Mouse (Mus musculus) kidney, embryonic 14.5 days (tissue): ENCODE data around the gene Pten. TPM values are rescaled to one million over a fixed set of nuclear protein-coding genes. Genes with fewer than 3 reads are reported as not detected.

Experiments
- ATAC-seq: fragments of 200-750 bp; cut with Nextera tagmentation; 2 replicates; pipeline ENCODE4 v1.8.0; 2017; ENCODE audit warnings: moderate number of reproducible peaks, mild to moderate bottlenecking, moderate TSS enrichment, moderate library complexity; ENCODE audit not compliant: low FRiP score, low TSS enrichment
- H3K27ac ChIP-seq: fragments of 300-500 bp; sonication (generic); 2 replicates; pipeline ENCODE4 v1.5.1; 2014; ENCODE audit warnings: low read depth, mild to moderate bottlenecking, low read length, moderate library complexity, mixed read lengths
- H3K27me3 ChIP-seq: fragments of 300-500 bp; sonication (generic); 2 replicates; pipeline ENCODE4 v1.6.1; 2014; ENCODE audit warnings: mild to moderate bottlenecking, low read length; ENCODE audit not compliant: control insufficient read depth, insufficient read depth
- H3K36me3 ChIP-seq: fragments of 300-500 bp; sonication (generic); 2 replicates; pipeline ENCODE4 v1.6.1; 2014; ENCODE audit warnings: low read length, mixed read lengths; ENCODE audit not compliant: control insufficient read depth, insufficient read depth
- H3K4me1 ChIP-seq: fragments of 300-500 bp; sonication (generic); 2 replicates; pipeline ENCODE4 v1.6.1; 2014; ENCODE audit warnings: low read length, mixed read lengths; ENCODE audit not compliant: control insufficient read depth, insufficient read depth
- H3K4me2 ChIP-seq: fragments of 300-500 bp; sonication (generic); replicated peaks from 2 replicates; pipeline ENCODE4 v1.6.1; 2014; ENCODE audit warnings: low read depth, mild to moderate bottlenecking, low read length
- H3K4me3 ChIP-seq: fragments of 300-500 bp; sonication (generic); 2 replicates; pipeline ENCODE4 v1.5.1; 2014; ENCODE audit warnings: mild to moderate bottlenecking, low read length
- H3K9ac ChIP-seq: fragments of 300-500 bp; sonication (generic); 2 replicates; pipeline ENCODE4 v1.6.1; 2014; ENCODE audit warnings: low read depth, mild to moderate bottlenecking, low read length, moderate library complexity
- H3K9me3 ChIP-seq: fragments of 300-500 bp; sonication (generic); 2 replicates; pipeline ENCODE4 v1.6.1; 2016; ENCODE audit warnings: low read length; ENCODE audit not compliant: control insufficient read depth
- WGBS: fragments of 180-500 bp; shearing (Covaris S2); extraction: QIAGEN DNeasy Blood & Tissue Kit; methylation state at CpG from one replicate; pipeline ENCODE4 v1.1.7; 2014; 5-methylcytosine and 5-hydroxymethylcytosine counted together
- polyA plus RNA-seq: library from polyadenylated mRNA; unstranded; fragments of >200 nt; fragmentation: Nextera tagmentation; extraction: Ambion mirVana; gene quantifications from 2 replicates; pipeline ENCODE4 v1.2.1, GENCODE M21; 2014

Pten gene
- polyA plus RNA-seq, 1 experiment from 2014 or later: 16.8 TPM

DNA sequence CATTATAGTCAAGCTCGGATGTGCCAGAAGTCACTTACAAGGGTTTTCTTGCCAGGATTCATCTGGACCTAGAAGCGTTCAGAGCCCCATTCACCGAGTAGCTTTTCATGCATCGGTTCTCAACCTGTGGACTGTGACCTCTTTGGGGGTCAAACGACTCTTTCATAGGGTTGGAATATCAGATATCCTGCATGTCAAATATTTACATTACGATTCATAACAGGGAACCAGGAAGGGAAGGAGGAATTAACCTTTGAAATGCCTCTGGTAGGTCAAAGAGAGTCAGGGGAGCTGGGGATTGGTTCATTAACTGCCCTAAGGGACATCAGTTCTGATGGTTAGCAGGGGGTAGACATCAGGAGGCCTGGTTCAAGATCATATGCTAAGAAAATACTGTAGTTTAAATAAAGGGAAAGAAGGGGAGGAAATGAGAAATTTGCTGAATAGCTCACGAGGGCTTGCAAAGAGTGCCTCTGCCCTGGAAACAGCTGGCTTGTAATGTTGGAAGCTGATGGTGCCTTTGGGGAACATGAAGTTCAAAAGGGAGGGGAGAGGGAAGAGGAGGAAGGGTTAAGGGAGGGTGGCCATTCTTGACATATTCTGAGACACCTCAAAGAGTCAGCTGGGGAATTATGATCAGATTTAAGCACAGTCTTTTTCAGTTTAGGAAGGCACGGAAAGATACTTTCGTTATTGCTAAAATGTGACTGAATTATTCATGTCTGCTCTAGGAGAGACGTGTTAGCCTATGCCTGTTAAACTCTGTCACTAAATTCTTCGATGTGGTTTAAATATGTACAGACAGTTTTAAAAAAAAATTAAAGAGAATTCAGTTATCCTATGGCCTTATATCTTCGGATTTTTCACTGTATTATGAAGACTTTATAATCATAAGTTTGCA lies 104.6 kb downstream of the Pten start:
- no peak overlapping the region for H3K4me3 ChIP-seq
- ATAC-seq: no peak
- WGBS: 44% methylated on average over 12 of the region's 12 CpGs
- no peak overlapping the region for H3K4me2 ChIP-seq
- no peaks in the 10 kb centered on the region for H3K27me3 ChIP-seq
- H3K9me3 ChIP-seq: no peaks in the 10 kb centered on the region
- no peaks in the 10 kb centered on the region for H3K36me3 ChIP-seq
- peaks cover 2% of the 10 kb centered on the region; the same call in 1 of the 2 replicates for H3K4me1 ChIP-seq
- H3K9ac ChIP-seq: no peak overlapping the region
- no peak overlapping the region for H3K27ac ChIP-seq

DNA sequence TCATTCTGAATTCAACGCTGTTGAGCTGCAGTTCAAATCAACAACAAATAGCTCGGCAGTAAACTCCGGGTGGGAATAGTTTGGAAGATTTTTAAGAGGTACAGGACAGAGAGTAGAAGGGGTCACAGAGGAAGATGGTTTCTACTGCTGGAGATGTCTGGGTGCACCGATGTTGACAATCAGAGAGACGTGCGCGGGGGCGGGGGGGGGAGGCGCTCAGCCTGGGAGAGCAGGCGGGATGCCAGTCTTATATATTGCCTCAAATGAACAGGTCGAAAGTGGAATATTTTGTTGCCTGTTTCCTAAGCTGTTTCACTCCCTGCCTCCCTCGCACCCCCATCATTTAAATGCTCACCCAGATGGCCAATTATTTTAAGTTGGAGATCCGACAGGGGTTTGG lies 109.5 kb downstream of the Pten start:
- Histone ChIP-seq H3K4me2 (peak overlapping the region; percentile 36), H3K27me3 (no peaks in the 10 kb centered on the region), H3K27ac (no peak overlapping the region), H3K36me3 (no peaks in the 10 kb centered on the region), H3K4me1 (peaks cover 4% of the 10 kb centered on the region; the same call in 1 of the 2 replicates), H3K4me3 (peak overlapping the region; percentile 1; the same call in 1 of the 2 replicates), H3K9ac (no peak overlapping the region), H3K9me3 (no peaks in the 10 kb centered on the region)
- no peak for ATAC-seq
- 14% methylated on average over 13 of the region's 13 CpGs for WGBS

DNA sequence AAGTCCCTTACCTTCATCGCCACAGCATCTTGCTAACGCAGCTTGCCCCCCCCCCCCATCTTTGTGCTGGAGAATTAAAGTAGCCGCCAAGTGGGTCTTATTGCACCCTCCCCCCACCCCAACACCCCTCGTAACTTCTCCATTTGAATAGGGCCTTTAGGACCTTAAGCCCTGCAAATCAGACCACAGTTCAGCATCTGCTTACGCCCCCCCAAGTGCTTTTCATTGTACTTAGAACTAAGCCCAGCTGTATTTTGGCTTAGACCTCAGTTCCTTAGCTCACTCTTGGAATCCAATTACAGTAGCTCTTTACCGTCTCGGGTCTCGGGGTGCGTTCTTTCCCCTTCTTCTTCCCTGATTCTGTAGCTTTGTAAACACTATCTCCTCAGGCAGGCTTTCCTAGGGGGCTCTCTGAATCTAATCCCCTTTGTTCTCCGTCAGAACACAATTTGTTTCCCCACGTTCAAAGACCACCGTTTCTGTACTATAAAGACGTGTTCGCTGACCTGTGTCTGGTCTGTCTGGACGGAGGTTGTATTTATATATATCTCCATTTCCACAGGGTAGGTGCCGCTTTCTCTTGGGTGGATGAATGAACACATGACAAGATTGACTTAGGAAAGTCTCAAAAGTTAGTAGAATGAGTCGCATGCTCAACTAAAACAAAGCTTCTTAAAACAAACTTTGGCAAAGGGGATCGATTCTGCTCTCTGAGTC lies 110.0 kb downstream of the Pten start:
- H3K36me3 ChIP-seq: no peaks in the 10 kb centered on the region
- WGBS: 10% methylated on average over 18 of the region's 18 CpGs
- no peak overlapping the region for H3K9ac ChIP-seq
- H3K4me2 ChIP-seq: peak overlapping the region; percentile 36
- H3K27ac ChIP-seq: no peak overlapping the region
- H3K27me3 ChIP-seq: no peaks in the 10 kb centered on the region
- H3K4me1 ChIP-seq: peaks cover 4% of the 10 kb centered on the region; the same call in 1 of the 2 replicates
- H3K4me3 ChIP-seq: peak overlapping the region; percentile 1; the same call in 1 of the 2 replicates
- H3K9me3 ChIP-seq: no peaks in the 10 kb centered on the region
- ATAC-seq: no peak

DNA sequence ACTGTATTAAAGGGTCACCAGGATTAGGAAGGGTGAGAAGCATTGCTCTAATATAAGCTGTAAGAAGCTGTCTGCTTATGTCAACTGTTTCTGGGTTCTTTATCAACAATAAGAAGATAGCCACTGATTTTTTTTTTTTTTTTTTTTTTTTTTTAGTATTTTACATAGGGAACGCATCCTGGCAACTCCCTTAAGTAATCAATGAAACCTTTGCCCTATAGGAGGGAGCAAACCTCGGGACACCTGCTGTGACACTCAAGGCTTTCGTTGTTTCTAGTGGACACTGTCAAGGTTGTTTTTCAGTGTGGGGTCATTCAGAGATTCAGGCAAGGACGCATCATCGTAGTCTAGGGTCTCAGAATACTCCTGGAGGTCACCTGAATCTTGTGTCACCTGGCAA lies 111.3 kb downstream of the Pten start:
- Histone ChIP-seq H3K4me1 (0 out of 2 replicates have a peak, but pooled peaks cover 4% of the 10 kb centered on the region), H3K36me3 (no peaks in the 10 kb centered on the region), H3K27me3 (no peaks in the 10 kb centered on the region), H3K9ac (no peak overlapping the region), H3K4me2 (no peak overlapping the region), H3K27ac (no peak overlapping the region), H3K4me3 (no peak overlapping the region), H3K9me3 (no peaks in the 10 kb centered on the region)
- WGBS: 61% methylated on average over 5 of the region's 5 CpGs
- no peak for ATAC-seq

DNA sequence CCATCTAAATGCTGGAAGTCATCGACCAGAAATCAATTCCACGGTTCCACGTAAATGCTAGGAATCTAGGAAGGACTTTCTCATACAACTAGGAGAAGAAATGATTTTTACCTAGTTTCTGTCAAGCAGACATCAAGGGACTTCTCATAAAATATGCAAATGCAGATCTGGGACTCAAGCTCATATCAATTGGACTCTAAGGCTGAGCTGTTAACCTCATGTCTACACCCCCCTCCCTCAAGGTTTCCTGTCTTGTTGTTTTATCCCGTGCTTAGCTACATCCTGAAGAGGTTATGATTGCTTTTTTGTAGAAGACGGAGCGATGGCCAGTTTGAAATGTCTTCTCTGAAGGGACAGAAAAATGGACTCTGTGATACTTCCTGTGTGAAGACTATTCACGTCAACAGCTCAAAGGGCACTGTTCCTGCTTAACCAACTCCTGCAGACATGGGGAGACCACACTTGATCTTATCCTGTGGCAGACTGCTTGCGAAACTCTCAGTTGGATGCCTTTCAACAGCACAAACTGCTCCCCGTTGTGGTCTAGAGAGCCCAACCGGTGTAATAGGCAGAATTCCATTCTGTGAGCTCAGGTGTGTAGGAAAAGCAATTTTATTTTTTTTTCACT lies 111.9 kb downstream of the Pten start:
- H3K36me3 ChIP-seq: no peaks in the 10 kb centered on the region
- H3K9ac ChIP-seq: no peak overlapping the region
- no peak overlapping the region for H3K27ac ChIP-seq
- no peaks in the 10 kb centered on the region for H3K27me3 ChIP-seq
- no peak overlapping the region for H3K4me2 ChIP-seq
- H3K9me3 ChIP-seq: no peaks in the 10 kb centered on the region
- 0 out of 2 replicates have a peak, but pooled peaks cover 4% of the 10 kb centered on the region for H3K4me1 ChIP-seq
- ATAC-seq: no peak
- H3K4me3 ChIP-seq: no peak overlapping the region
- WGBS: 46% methylated on average over 10 of the region's 10 CpGs

DNA sequence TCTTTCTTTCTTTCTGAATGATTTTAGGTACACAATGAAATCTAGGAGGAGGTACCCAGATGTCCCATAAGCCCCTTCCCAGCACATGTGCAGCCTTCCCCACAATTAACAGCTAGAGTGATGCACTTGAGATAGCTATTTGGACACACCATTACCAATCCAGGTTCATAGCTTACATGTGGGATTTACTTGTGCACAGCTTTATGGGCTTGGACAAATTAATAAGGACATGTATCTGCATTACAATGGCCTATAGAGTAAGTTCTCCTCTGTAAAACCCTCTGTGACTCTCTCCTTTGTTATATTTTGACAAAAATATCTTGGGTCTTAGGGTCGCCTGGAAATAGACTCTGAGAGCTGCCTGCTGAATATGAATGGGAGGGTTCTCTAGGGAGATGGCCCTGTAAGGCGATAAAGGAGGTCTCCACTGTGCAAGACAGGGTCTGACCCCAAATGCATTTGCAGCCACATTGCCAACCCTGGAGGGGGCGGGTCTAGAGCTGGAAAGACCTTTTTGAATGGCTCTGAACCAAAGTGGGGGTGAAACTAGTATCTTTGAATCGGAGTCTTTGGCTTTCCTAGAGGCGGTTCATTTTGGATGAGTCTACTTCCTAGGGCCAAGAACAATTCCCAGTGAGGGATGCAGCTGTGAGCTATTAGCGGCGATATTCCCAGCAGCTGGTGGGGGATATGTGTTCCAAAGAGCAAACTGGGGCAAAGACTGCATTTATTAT lies 116.8 kb downstream of the Pten start:
- H3K4me3 ChIP-seq: no peak overlapping the region
- H3K27me3 ChIP-seq: no peaks in the 10 kb centered on the region
- ATAC-seq: no peak
- H3K4me2 ChIP-seq: no peak overlapping the region
- 0 out of 2 replicates have a peak, but pooled peaks cover 4% of the 10 kb centered on the region for H3K4me1 ChIP-seq
- H3K36me3 ChIP-seq: no peaks in the 10 kb centered on the region
- no peak overlapping the region for H3K27ac ChIP-seq
- 71% methylated on average over 7 of the region's 7 CpGs for WGBS
- H3K9me3 ChIP-seq: no peaks in the 10 kb centered on the region
- no peak overlapping the region for H3K9ac ChIP-seq

Other genes with a start within 250 kb of the Pten start
- 10.9 and 19.1 TPM in 2 replicates for gene Papss2, start 161.7 kb upstream of the Pten start, polyA plus RNA-seq
- gene Atad1, start 17.7 kb upstream of the Pten start, polyA plus RNA-seq: 78.2 and 90.8 TPM in 2 replicates